Mouse (Mus musculus): Measurements from ENCODE around the gene Dennd1a. TPM values are rescaled to one million over a fixed set of nuclear protein-coding genes. Genes with fewer than 3 reads are reported as not detected.

Dennd1a gene
- polyA plus RNA-seq, 1 experiment from 2014 or later = 11.5 TPM

DNA sequence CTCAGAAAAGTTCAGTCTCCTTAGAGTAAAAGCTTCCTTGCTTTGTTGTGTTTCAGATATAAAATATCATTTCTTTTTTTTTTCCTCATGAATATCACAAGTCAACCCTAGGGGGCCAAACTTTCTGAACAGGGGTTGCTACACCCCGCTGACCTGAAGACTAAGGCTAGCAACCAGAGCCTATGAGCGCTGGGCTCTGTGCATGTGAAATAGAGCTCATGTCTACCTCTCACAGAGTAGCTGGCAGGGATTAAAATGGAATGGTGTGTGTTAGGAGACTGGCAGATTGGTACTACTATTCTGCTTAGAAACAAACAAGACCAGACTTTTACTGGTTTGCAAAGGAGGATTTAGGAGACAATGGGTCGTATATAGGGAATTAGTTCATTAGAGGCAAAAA, 258.9 kb downstream of the Dennd1a start:
- Histone ChIP-seq H3K36me3 (ENCODE audit: insufficient read depth) (no peaks in the 10 kb centered on the region), H3K9ac (no peak overlapping the region), H3K27me3 (ENCODE audit: insufficient read depth, low read length) (no peaks in the 10 kb centered on the region), H3K9me3 (ENCODE audit: low read depth, low read length) (no peaks in the 10 kb centered on the region), H3K27ac (ENCODE audit: low read depth) (no peak overlapping the region), H3K4me1 (ENCODE audit: insufficient read depth) (no peaks in the 10 kb centered on the region), H3K4me3 (ENCODE audit: low read depth, low read length) (no peak overlapping the region), H3K4me2 (no peak overlapping the region)
- DNase-seq (no peak), ATAC-seq (ENCODE audit: insufficient read depth) (no peak)
- WGBS = 91% methylated on average over 3 of the region's 3 CpGs
- no peak for TF ChIP-seq CTCF (IDR thresholded peaks at IDR 0.05; ENCODE audit: low read depth)

DNA sequence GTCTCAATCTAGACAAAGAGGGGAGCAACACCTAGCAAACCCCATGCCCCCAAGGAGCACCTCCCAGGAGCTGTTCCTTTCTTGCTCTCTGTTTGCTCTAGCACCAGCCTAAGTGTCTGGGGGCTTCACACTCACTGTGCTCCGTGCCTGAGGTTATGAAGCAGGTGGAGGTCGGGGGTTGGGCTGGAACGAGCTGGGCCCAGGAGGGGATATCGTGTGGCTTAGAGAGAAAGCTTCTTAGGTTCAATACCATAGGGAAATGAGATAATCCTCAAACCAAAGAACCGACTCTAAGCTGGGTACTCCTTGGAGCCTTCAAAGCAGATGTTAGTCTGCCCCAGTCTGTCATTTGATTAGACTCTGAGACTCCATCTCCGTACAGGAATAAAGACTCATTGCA, 261.6 kb downstream of the Dennd1a start:
- H3K4me1 ChIP-seq (ENCODE audit: insufficient read depth) = no peaks in the 10 kb centered on the region
- ATAC-seq (ENCODE audit: insufficient read depth) (no peak), DNase-seq (no peak)
- H3K4me2 ChIP-seq = no peak overlapping the region
- no peak overlapping the region for H3K9ac ChIP-seq
- no peak overlapping the region for H3K27ac ChIP-seq (ENCODE audit: low read depth)
- no peak for TF ChIP-seq CTCF (IDR thresholded peaks at IDR 0.05; ENCODE audit: low read depth)
- H3K36me3 ChIP-seq (ENCODE audit: insufficient read depth) = no peaks in the 10 kb centered on the region
- H3K4me3 ChIP-seq (ENCODE audit: low read depth, low read length) = no peak overlapping the region
- 40% methylated on average over 6 of the region's 6 CpGs for WGBS
- no peaks in the 10 kb centered on the region for H3K9me3 ChIP-seq (ENCODE audit: low read depth, low read length)
- H3K27me3 ChIP-seq (ENCODE audit: insufficient read depth, low read length) = no peaks in the 10 kb centered on the region

DNA sequence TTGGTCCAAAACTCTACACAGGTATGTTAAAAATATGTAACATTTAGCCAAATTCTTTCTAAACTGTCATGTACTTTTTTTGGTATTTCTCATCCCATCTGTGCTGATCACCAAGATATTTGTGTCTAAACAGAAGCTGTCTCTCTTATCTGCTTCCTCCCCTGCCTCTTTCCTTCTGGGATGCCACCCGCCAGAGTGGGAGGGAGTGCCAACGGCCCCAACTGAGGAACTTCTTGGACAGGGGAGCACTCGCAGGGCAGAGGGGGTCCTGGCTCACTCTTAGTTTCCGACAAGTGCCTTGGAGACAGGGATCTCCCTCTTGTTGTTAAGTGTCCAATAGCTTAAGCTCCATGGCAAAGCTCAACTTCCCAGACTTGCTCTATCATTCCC, 263.5 kb downstream of the Dennd1a start:
- Histone ChIP-seq H3K27ac (ENCODE audit: low read depth) (no peak overlapping the region), H3K4me2 (no peak overlapping the region), H3K27me3 (ENCODE audit: insufficient read depth, low read length) (no peaks in the 10 kb centered on the region), H3K36me3 (ENCODE audit: insufficient read depth) (no peaks in the 10 kb centered on the region), H3K4me1 (ENCODE audit: insufficient read depth) (no peaks in the 10 kb centered on the region), H3K9ac (no peak overlapping the region), H3K9me3 (ENCODE audit: low read depth, low read length) (no peaks in the 10 kb centered on the region), H3K4me3 (ENCODE audit: low read depth, low read length) (no peak overlapping the region)
- no peak for ATAC-seq (ENCODE audit: insufficient read depth)
- no peak for TF ChIP-seq CTCF (IDR thresholded peaks at IDR 0.05; ENCODE audit: low read depth)
- 67% methylated on average over 4 of the region's 4 CpGs for WGBS
- DNase-seq = no peak

GRCm38 (mm10) chr2:38023054-38023740, 264.0 kb downstream of the Dennd1a start:
- H3K36me3 ChIP-seq (ENCODE audit: insufficient read depth) = no peaks in the 10 kb centered on the region
- peak; percentile 11 for DNase-seq
- TF ChIP-seq CTCF (IDR thresholded peaks at IDR 0.05; ENCODE audit: low read depth) = no peak
- H3K9me3 ChIP-seq (ENCODE audit: low read depth, low read length) = no peaks in the 10 kb centered on the region
- no peaks in the 10 kb centered on the region for H3K27me3 ChIP-seq (ENCODE audit: insufficient read depth, low read length)
- no peak for ATAC-seq (ENCODE audit: insufficient read depth)
- H3K27ac ChIP-seq (ENCODE audit: low read depth) = no peak overlapping the region
- 68% methylated on average over 9 of the region's 9 CpGs for WGBS
- no peak overlapping the region for H3K4me2 ChIP-seq
- H3K9ac ChIP-seq = no peak overlapping the region
- no peaks in the 10 kb centered on the region for H3K4me1 ChIP-seq (ENCODE audit: insufficient read depth)
- no peak overlapping the region for H3K4me3 ChIP-seq (ENCODE audit: low read depth, low read length)

DNA sequence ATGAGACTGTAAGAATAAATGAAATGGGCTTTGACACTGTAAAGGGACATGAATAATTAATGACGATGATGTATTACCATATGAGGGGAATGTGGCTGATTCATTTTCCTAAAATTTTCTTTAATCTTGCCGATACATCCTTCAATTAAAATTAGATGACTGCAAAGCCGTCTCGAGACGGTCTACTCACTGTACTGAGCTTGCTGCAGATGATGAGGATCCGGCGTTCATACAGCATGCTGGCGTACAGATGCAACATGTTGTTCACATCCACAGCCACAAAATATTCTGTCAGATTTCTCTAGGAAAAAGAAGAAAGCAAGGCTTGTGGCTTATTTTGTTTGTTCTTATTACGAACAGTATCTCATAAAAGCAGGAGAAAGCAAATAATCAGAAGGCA, 266.0 kb downstream of the Dennd1a start:
- Histone ChIP-seq H3K9me3 (ENCODE audit: low read depth, low read length) (no peaks in the 10 kb centered on the region), H3K9ac (no peak overlapping the region), H3K4me1 (ENCODE audit: insufficient read depth) (no peaks in the 10 kb centered on the region), H3K4me2 (no peak overlapping the region), H3K36me3 (ENCODE audit: insufficient read depth) (no peaks in the 10 kb centered on the region), H3K27me3 (ENCODE audit: insufficient read depth, low read length) (no peaks in the 10 kb centered on the region), H3K4me3 (ENCODE audit: low read depth, low read length) (no peak overlapping the region), H3K27ac (ENCODE audit: low read depth) (no peak overlapping the region)
- TF ChIP-seq CTCF (IDR thresholded peaks at IDR 0.05; ENCODE audit: low read depth) = no peak
- ATAC-seq (ENCODE audit: insufficient read depth) (no peak), DNase-seq (peak; percentile 15)
- 82% methylated on average over 9 of the region's 9 CpGs for WGBS

- Histone ChIP-seq H3K9me3 (ENCODE audit: low read depth, low read length) (no peaks in the 10 kb centered on the region), H3K4me3 (ENCODE audit: low read depth, low read length) (no peak overlapping the region), H3K27me3 (ENCODE audit: insufficient read depth, low read length) (no peaks in the 10 kb centered on the region), H3K4me1 (ENCODE audit: insufficient read depth) (peaks cover 5% of the 10 kb centered on the region; the same call in 1 of the 2 replicates), H3K4me2 (no peak overlapping the region), H3K9ac (no peak overlapping the region), H3K27ac (ENCODE audit: low read depth) (no peak overlapping the region), H3K36me3 (ENCODE audit: insufficient read depth) (no peaks in the 10 kb centered on the region)
- ATAC-seq (ENCODE audit: insufficient read depth) (peak; percentile 17; the same call in 1 of the 2 replicates), DNase-seq (peak; percentile 33)
- WGBS = 56% methylated on average over 1 of the region's 1 CpGs
- no peak for TF ChIP-seq CTCF (IDR thresholded peaks at IDR 0.05; ENCODE audit: low read depth)
Measured at GRCm38 (mm10) chr2:38014702-38015101, 272.5 kb downstream of the Dennd1a start.

- Histone ChIP-seq H3K4me2 (peak overlapping the region; percentile 21; the same call in 1 of the 2 replicates), H3K36me3 (ENCODE audit: insufficient read depth) (no peaks in the 10 kb centered on the region), H3K9ac (no peak overlapping the region), H3K9me3 (ENCODE audit: low read depth, low read length) (no peaks in the 10 kb centered on the region), H3K27ac (ENCODE audit: low read depth) (peak overlapping the region; percentile 55; the same call in 1 of the 2 replicates), H3K27me3 (ENCODE audit: insufficient read depth, low read length) (no peaks in the 10 kb centered on the region), H3K4me1 (ENCODE audit: insufficient read depth) (peaks cover 5% of the 10 kb centered on the region; the same call in 1 of the 2 replicates), H3K4me3 (ENCODE audit: low read depth, low read length) (no peak overlapping the region)
- WGBS = 24% methylated on average over 5 of the region's 5 CpGs
- TF ChIP-seq CTCF (IDR thresholded peaks at IDR 0.05; ENCODE audit: low read depth) = no peak
- ATAC-seq (ENCODE audit: insufficient read depth) = peak; percentile 90
- DNase-seq = peak; percentile 82
Measured at GRCm38 (mm10) chr2:38013839-38014365, 273.3 kb downstream of the Dennd1a start.
